Mouse (Mus musculus): ENCODE measurements around the gene Mylk. TPM values are rescaled to one million over a fixed set of nuclear protein-coding genes. Genes with fewer than 3 reads are reported as not detected.

Gene Mylk
- polyA plus RNA-seq, 1 experiment: 233 TPM

DNA sequence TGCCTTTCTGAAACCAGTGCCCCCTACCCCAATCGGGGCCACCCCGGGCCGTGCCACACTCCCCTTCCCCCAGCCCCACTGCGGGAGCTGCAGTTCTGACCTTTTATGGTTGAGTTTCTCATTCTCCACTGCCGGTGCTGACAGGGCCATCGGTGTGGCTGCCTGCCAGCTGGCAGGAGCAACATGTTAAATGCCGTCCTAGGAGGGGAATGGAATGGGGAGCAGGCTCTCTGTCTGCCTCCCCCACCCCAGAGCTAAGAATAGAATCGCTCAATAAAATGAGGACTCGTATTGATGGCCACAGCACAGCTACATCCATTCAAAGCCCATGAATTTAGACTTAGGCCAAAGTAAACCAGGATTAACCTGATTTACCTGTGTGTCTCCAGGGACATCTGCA lies 213.7 kb downstream of the Mylk start:
- no peak for TF ChIP-seq POLR2A (IDR thresholded peaks at IDR 0.05; ENCODE audit: borderline replicate concordance, extremely low read depth, low read depth, low read length)
- no peak for TF ChIP-seq CTCF (IDR thresholded peaks at IDR 0.05; ENCODE audit: insufficient read depth, low read length)
- WGBS: 11% methylated on average over 9 of the region's 9 CpGs
- H3K4me1 ChIP-seq (ENCODE audit: control insufficient read depth, insufficient read depth, low read length): peaks cover 36% of the 10 kb centered on the region

DNA sequence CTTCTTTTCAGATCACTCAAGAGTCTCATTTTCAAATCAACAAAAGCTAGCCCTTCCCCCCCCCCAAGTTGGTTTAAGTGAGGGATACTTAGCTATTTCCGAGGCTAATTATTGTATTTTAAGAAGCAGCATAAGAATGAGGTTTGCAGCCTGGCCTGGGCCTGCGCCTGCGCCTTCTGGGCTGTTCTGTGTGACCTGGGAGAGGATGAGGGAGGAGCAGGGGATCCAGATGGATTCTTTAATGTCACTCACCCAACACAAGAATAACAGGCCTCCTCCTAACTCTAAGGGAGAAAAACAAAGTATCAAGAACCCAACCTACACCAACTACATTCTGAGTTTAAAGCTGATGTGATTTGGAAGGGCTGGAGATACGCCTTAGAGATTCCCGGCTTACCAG lies 214.3 kb downstream of the Mylk start:
- H3K4me3 ChIP-seq (replicated peaks; ENCODE audit: extremely low read depth, low read depth, low read length): no peak overlapping the region
- no peak for TF ChIP-seq CTCF (IDR thresholded peaks at IDR 0.05; ENCODE audit: insufficient read depth, low read length)
- TF ChIP-seq POLR2A (IDR thresholded peaks at IDR 0.05; ENCODE audit: borderline replicate concordance, extremely low read depth, low read depth, low read length): no peak
- DNase-seq: no peak
- H3K4me1 ChIP-seq (ENCODE audit: control insufficient read depth, insufficient read depth, low read length): peaks cover 36% of the 10 kb centered on the region
- 56% methylated on average over 5 of the region's 5 CpGs for WGBS

More for the DNA sequence above, 213.7 kb downstream of the Mylk start:
- no peak overlapping the region for H3K4me3 ChIP-seq (replicated peaks; ENCODE audit: extremely low read depth, low read depth, low read length)
- DNase-seq: peak; percentile 64

DNA sequence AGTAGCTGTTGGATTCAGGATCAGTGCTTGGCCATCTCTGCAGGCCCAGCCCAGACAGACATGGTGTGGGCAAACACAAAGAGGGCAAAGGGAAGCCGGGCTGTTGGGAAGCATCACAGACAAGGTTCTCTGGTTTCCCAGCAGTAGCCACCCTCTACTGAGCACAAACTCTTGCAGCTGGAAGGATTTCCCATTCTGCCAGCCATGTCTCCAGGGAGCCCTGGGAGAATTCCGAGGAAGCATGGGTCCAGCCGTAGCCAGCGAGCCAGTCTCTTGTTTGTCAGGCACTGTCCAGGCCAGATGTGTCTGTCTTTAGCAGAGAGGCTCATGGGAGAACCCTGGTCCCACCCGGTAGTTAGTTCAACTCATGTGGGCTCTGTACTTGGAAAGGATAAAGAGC lies 215.2 kb downstream of the Mylk start:
- whole genome bisulfite sequencing: 74% methylated on average over 5 of the region's 5 CpGs
- TF ChIP-seq POLR2A (IDR thresholded peaks at IDR 0.05; ENCODE audit: borderline replicate concordance, extremely low read depth, low read depth, low read length) (no peak), CTCF (IDR thresholded peaks at IDR 0.05; ENCODE audit: insufficient read depth, low read length) (no peak)
- Histone ChIP-seq H3K4me1 (ENCODE audit: control insufficient read depth, insufficient read depth, low read length) (peaks cover 36% of the 10 kb centered on the region), H3K4me3 (replicated peaks; ENCODE audit: extremely low read depth, low read depth, low read length) (no peak overlapping the region)
- DNase-seq: no peak

DNA sequence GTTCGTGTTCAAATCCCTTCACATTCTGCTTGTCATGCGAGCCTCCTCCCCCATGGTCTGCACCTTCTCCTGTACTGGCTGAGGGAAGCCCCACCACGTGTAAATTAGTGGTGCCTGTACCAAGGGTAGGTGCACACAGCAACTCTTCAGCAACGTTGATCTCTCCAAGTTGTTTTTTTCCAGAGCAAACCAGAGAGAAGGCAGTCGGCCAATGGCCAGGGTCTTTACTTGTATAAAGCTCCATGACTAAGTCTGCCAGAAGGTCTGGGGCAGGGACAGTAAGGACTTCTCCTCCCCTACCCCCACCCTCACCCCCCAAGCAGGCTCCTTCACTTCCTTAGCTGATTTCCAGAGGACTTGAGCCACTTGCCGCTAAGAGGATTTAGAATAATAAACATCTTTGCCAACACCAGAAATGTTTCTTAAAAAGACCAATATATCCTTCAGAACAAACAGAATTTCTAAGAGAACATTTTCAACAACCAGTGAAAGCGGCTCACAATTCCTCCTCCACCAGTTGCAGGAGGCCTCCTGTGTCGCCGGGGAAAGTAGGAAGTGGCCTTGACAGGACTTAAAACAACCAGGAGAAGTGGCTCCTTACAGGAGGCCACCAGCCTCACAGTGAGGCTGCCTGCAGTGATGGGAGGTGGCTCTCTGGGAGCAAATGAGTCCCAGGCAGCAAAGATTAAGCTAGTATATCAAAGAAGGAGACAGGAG lies 216.0 kb downstream of the Mylk start:
- no peak for TF ChIP-seq CTCF (IDR thresholded peaks at IDR 0.05; ENCODE audit: insufficient read depth, low read length)
- no peak for TF ChIP-seq POLR2A (IDR thresholded peaks at IDR 0.05; ENCODE audit: borderline replicate concordance, extremely low read depth, low read depth, low read length)
- H3K4me1 ChIP-seq (ENCODE audit: control insufficient read depth, insufficient read depth, low read length): peaks cover 40% of the 10 kb centered on the region
- 29% methylated on average over 9 of the region's 9 CpGs for WGBS
- no peak overlapping the region for H3K4me3 ChIP-seq (replicated peaks; ENCODE audit: extremely low read depth, low read depth, low read length)
- peak; percentile 18 for DNase-seq

DNA sequence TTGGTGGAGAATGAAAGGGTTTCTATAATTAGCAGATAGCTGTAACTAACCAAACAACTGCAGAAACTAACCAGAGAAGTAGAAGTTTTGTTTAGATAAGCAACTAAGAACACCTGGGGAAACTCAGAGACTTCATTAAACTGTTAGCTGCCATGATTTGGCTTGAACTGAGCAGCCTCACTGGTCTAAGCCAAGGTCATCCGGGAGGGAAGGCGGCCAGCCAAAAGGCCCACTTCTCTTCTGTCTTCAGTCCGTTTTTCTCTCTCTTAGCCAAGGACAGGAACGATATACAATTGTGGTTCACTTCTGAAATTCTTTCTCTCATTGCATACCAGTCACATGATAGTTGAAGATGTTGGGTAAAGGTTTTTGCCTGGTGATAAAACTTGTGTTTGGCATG lies 217.3 kb downstream of the Mylk start:
- WGBS: 24% methylated on average over 4 of the region's 4 CpGs
- TF ChIP-seq POLR2A (IDR thresholded peaks at IDR 0.05; ENCODE audit: borderline replicate concordance, extremely low read depth, low read depth, low read length): no peak
- no peak for TF ChIP-seq CTCF (IDR thresholded peaks at IDR 0.05; ENCODE audit: insufficient read depth, low read length)
- no peak overlapping the region for H3K4me3 ChIP-seq (replicated peaks; ENCODE audit: extremely low read depth, low read depth, low read length)
- peaks cover 51% of the 10 kb centered on the region for H3K4me1 ChIP-seq (ENCODE audit: control insufficient read depth, insufficient read depth, low read length)
- no peak for DNase-seq

DNA sequence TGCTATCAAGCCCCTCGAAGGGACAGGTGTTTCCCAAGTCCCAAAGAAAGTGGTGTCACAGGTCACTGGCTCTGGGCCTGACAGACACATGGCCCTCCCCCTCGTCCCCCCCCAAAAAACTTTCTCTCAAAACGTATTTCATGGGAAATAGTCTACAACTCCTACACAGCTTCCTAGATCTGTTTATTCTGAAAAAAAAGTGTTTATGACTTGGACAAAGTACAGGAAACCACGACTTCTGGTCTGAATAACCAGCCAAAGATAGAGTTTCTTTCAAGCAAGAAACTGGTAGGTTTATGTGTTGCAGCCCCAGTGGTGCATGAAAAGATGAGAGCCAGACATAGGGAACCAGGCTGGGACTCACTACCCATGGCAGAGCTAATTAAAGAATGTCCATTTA lies 218.0 kb downstream of the Mylk start:
- no peak for DNase-seq
- TF ChIP-seq CTCF (IDR thresholded peaks at IDR 0.05; ENCODE audit: insufficient read depth, low read length) (no peak), POLR2A (IDR thresholded peaks at IDR 0.05; ENCODE audit: borderline replicate concordance, extremely low read depth, low read depth, low read length) (no peak)
- Histone ChIP-seq H3K4me1 (ENCODE audit: control insufficient read depth, insufficient read depth, low read length) (peaks cover 50% of the 10 kb centered on the region), H3K4me3 (replicated peaks; ENCODE audit: extremely low read depth, low read depth, low read length) (no peak overlapping the region)
- 18% methylated on average over 4 of the region's 4 CpGs for WGBS

DNA sequence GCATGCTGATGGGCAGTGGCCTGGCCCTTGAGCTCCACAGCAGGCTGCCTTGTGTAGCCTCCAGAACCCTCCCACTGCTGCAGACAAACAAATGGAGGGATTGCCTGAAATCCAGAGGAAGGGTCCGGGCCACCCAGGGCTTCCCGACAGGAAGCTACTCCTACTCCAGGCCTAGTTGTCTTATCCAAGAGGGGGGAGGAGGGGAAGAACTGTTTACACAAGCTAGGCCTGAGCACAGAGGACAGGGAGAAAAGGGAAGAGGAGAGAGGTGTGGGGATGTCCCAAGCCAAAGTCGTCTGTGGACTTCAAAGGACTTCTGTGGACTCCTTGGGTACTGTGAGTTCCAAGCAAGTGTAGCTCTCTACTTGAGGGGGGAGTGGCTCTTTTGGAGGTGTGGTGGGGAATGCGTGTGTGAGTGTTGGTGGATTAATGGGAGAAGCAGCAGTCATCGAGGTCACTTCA lies 221.6 kb downstream of the Mylk start:
- H3K4me1 ChIP-seq (ENCODE audit: control insufficient read depth, insufficient read depth, low read length): peaks cover 27% of the 10 kb centered on the region
- H3K4me3 ChIP-seq (replicated peaks; ENCODE audit: extremely low read depth, low read depth, low read length): no peak overlapping the region
- TF ChIP-seq POLR2A (IDR thresholded peaks at IDR 0.05; ENCODE audit: borderline replicate concordance, extremely low read depth, low read depth, low read length) (no peak; the same call in 1 of the 2 replicates), CTCF (IDR thresholded peaks at IDR 0.05; ENCODE audit: insufficient read depth, low read length) (no peak)
- WGBS: 26% methylated on average over 5 of the region's 5 CpGs
- no peak for DNase-seq

DNA sequence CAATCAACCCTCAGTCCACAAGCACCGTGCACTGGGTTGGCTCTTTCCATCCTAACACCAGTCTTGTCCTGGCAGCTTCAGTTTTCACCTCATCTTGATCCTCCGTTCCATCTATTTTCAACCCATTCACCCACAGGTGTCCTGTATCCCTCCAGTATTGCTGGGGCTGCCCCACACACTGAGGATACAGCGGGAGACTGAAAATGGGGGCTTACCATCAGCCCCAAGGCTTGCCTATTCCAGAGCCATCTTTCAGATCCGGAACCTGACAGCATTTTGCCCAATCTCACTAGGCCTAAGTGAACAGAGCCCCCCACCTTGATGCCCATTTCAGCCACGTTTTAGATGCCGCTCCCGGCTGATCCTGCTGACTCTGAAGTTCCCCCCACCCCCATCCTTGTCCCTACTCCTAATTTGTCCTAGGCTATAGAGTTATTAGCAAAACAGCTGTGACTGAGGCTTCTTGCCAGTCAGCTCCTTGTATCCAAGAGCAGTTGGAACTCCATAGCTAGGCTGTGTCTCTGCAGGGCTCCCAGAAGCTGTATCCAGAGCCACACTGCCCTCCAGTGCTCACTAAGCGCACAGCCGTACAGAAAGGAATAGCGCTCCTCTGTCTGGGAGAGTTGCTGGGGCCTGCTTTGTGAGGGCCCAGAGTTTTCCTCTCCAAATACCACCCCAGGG lies 222.2 kb downstream of the Mylk start:
- peak; percentile 94 for TF ChIP-seq CTCF (IDR thresholded peaks at IDR 0.05; ENCODE audit: insufficient read depth, low read length)
- TF ChIP-seq POLR2A (IDR thresholded peaks at IDR 0.05; ENCODE audit: borderline replicate concordance, extremely low read depth, low read depth, low read length): no peak
- peaks cover 26% of the 10 kb centered on the region for H3K4me1 ChIP-seq (ENCODE audit: control insufficient read depth, insufficient read depth, low read length)
- 43% methylated on average over 10 of the region's 10 CpGs for WGBS
- peak; percentile 58 for DNase-seq
- no peak overlapping the region for H3K4me3 ChIP-seq (replicated peaks; ENCODE audit: extremely low read depth, low read depth, low read length)

DNA sequence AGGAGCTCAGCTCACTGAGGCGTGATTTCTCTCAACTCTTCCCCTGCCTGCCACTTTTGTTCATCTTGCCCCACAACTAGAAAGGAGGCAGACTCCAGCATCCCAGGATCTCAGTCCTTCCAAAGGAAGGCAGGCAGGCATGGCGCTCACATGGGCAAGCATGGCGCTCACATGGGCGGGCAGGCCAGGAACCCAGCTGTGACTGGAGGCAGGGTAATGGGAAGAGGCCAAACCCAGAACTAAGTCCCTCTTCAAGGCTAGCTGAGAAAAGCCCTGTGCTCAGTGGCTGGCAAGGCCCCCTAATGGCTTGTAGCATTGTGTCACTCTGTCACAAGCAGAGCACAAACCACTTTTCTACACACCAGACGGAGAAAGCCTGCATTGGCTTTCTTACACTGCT lies 223.2 kb downstream of the Mylk start:
- Histone ChIP-seq H3K4me3 (replicated peaks; ENCODE audit: extremely low read depth, low read depth, low read length) (no peak overlapping the region), H3K4me1 (ENCODE audit: control insufficient read depth, insufficient read depth, low read length) (peaks cover 19% of the 10 kb centered on the region)
- DNase-seq: no peak
- TF ChIP-seq POLR2A (IDR thresholded peaks at IDR 0.05; ENCODE audit: borderline replicate concordance, extremely low read depth, low read depth, low read length): no peak
- WGBS: 82% methylated on average over 5 of the region's 5 CpGs

DNA sequence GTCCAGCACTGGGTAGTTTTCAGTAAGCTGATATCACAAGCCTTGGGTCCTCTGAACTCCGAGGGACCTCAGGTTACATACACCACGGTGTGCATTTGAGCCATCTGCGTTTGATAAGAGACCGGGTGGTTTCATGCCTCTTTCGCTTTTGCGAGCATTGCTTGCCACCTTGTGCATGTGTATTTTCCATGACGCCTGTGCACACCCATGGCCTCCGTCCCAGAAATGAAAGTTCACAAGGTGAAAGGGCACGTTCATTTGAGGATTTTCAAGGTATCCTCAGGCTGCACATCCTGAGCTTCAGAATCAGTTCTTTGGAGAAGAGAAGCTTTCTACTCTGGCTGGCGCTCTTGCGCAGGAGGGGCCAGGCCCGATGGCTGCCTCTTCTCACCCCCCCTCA lies 227.5 kb downstream of the Mylk start:
- 79% methylated on average over 12 of the region's 12 CpGs for WGBS
- TF ChIP-seq CTCF (IDR thresholded peaks at IDR 0.05; ENCODE audit: insufficient read depth, low read length): no peak
- TF ChIP-seq POLR2A (IDR thresholded peaks at IDR 0.05; ENCODE audit: borderline replicate concordance, extremely low read depth, low read depth, low read length): no peak
- H3K4me1 ChIP-seq (ENCODE audit: control insufficient read depth, insufficient read depth, low read length): no peaks in the 10 kb centered on the region
- H3K4me3 ChIP-seq (replicated peaks; ENCODE audit: extremely low read depth, low read depth, low read length): no peak overlapping the region
- DNase-seq: no peak
